Comparison of ENCODE assay signal across 16 mouse cellular contexts in the genomic region with DNA sequence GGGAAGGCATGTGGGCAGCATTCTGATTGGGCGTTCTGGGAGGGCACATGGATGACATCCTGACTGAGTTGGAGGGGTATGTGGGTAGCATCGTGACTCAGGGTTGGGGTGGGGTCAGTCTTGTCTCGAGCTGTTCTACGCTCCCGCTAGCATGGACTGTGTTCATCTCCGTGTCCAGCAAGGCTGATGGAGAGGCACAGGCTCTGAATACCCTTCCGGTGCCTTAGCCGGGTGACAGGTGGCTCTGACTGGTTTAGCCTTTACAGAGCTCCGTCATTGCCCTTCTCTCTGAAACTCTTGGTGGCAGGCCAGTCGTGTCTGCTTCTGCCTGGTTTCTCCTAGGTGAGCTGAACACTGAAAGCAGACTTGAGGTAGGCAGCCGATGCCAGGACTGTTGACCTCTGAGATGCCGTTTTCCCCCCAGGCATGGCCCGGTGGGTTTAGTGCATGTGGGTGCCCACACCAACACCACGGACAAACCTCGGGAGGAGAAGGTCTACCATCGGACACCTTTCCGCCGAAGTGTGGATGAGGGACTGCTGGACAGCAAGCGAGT. TPM values are rescaled to one million over a fixed set of nuclear protein-coding genes. Genes with fewer than 3 reads are reported as not detected.
"Had no signal": no experiment of that assay in that cellular context is flagged by ENCODE, and none has a peak within 500 bp of the region (broad histone marks: within the 10 kb centered on the region; RNA-seq: fewer than 3 reads in every experiment).

No protein-coding gene starts in this region.

- H3K4me2 ChIP-seq: hindbrain, embryonic 15.5 days; limb, embryonic 13.5 days; lung, embryonic 14.5 days; neural tube, embryonic 15.5 days had no signal

- H3K27ac ChIP-seq: hindbrain, embryonic 15.5 days; limb, embryonic 13.5 days; midbrain, embryonic 10.5 days; neural tube, embryonic 15.5 days had no signal

- H3K4me3 ChIP-seq: hindbrain, embryonic 15.5 days; limb, embryonic 13.5 days; midbrain, embryonic 10.5 days; myocyte; neural tube, embryonic 15.5 days had no signal

- H3K36me3 ChIP-seq: hindbrain, embryonic 15.5 days; limb, embryonic 13.5 days; midbrain, embryonic 10.5 days had no signal

- H3K27me3 ChIP-seq: hindbrain, embryonic 15.5 days; limb, embryonic 13.5 days; neural tube, embryonic 15.5 days had no signal

- ATAC-seq: intestine, embryonic 16.5 days had no signal

- H3K4me1 ChIP-seq: hindbrain, embryonic 15.5 days; limb, embryonic 13.5 days; neural tube, embryonic 15.5 days had no signal

- H3K9ac ChIP-seq: hindbrain, embryonic 15.5 days; limb, embryonic 13.5 days; lung, embryonic 14.5 days; neural tube, embryonic 15.5 days had no signal

- H3K9me3 ChIP-seq: hindbrain, embryonic 15.5 days; limb, embryonic 13.5 days; midbrain, embryonic 10.5 days; neural tube, embryonic 15.5 days had no signal

- DNase-seq: lung, embryonic 14.5 days; lung, postnatal 10 days; lung, postnatal 4 days; midbrain, embryonic 14.5 days; right cerebral cortex, adult 18-20 months; right cerebral cortex, postnatal 25 days; thymus, postnatal 4 days had no signal

RNA-seq across cellular contexts. Expression of gene Agmat, which starts 9.0 kb away (rescaled TPM):
- total RNA-seq: layer of hippocampus, postnatal 25 days; megakaryocyte, adult 5-6 weeks had no signal
- polyA plus RNA-seq: lung, embryonic 14.5 days; midbrain, embryonic 10.5 days; midbrain, embryonic 14.5 days; neural tube, embryonic 11.5 days; neural tube, embryonic 15.5 days had no signal
